Mouse (Mus musculus) CH12.LX (cell line): ENCODE measurements around the gene Ap2a1. TPM values are rescaled to one million over a fixed set of nuclear protein-coding genes. Genes with fewer than 3 reads are reported as not detected.

Experiments used
- DNase-seq: peaks from one replicate; pipeline ENCODE4 v3.0.0-alpha.2; 2013; ENCODE audit errors: extremely low read depth
- H3K27ac ChIP-seq: 2 replicates; pipeline ENCODE4 v1.5.1; 2012; ENCODE audit warnings: low read depth, mild to moderate bottlenecking, control low read depth, moderate library complexity; ENCODE audit not compliant: insufficient read depth
- H3K27me3 ChIP-seq: replicated peaks from 2 replicates; pipeline ENCODE3; 2012; ENCODE audit warnings: inconsistent platforms
- H3K36me3 ChIP-seq, 2 experiments: replicated peaks in 1 of 2; 2 replicates each; pipeline versions ENCODE3 to v1.6.1; 2012; ENCODE audit warnings: inconsistent platforms in 1 of 2, low read length in 1 of 2, mild to moderate bottlenecking in 1 of 2, mixed read lengths in 1 of 2, moderate library complexity in 1 of 2; ENCODE audit not compliant: control insufficient read depth in 1 of 2, insufficient read depth in 1 of 2
- H3K4me1 ChIP-seq, 2 experiments: 2 replicates each; pipeline ENCODE4 v1.6.1; 2012; ENCODE audit warnings: inconsistent platforms in 1 of 2, moderate library complexity in 1 of 2; ENCODE audit not compliant: insufficient read depth in 2 of 2, control insufficient read depth in 1 of 2
- H3K4me2 ChIP-seq: 2 replicates; pipeline ENCODE4 v1.6.1; 2012; ENCODE audit warnings: low read depth, mild to moderate bottlenecking, control low read depth; ENCODE audit not compliant: poor library complexity, insufficient read depth, severe bottlenecking
- H3K4me3 ChIP-seq, 3 experiments: fragments of 150-350 bp in 1 of 3; sonication (generic) in 1 of 3; replicated peaks in 1 of 3; 2 replicates each; pipeline versions ENCODE3 to v1.5.1; 2011 to 2012; ENCODE audit warnings: low read depth in 2 of 3, low read length in 2 of 3, mild to moderate bottlenecking in 2 of 3, moderate library complexity in 2 of 3, control low read depth in 1 of 3, improper control_type of control experiment in 1 of 3, inconsistent platforms in 1 of 3, mixed read lengths in 1 of 3; ENCODE audit not compliant: poor library complexity in 1 of 3
- H3K79me2 ChIP-seq: replicated peaks from 2 replicates; pipeline ENCODE4 v1.6.1; 2012; ENCODE audit warnings: mild to moderate bottlenecking, moderate library complexity; ENCODE audit not compliant: control insufficient read depth, poor library complexity, insufficient read depth, severe bottlenecking; ENCODE audit errors: extremely low read depth
- H3K9ac ChIP-seq: 2 replicates; pipeline ENCODE4 v1.6.1; 2012; ENCODE audit warnings: low read depth, mild to moderate bottlenecking, control low read depth, moderate library complexity; ENCODE audit not compliant: insufficient read depth
- H3K9me3 ChIP-seq: replicated peaks from 2 replicates; pipeline ENCODE3; 2012; ENCODE audit warnings: low read length, inconsistent platforms, mixed read lengths
- CHD1 ChIP-seq: IDR thresholded peaks from 2 replicates; pipeline ENCODE4 v1.6.1; 2012; ENCODE audit warnings: low read depth, low read length, improper control_type of control experiment, inconsistent platforms
- CHD2 ChIP-seq: IDR thresholded peaks from 2 replicates; pipeline ENCODE4 v1.6.1; 2011; ENCODE audit warnings: low read length, improper control_type of control experiment
- ETS1 ChIP-seq: conservative IDR thresholded peaks from 2 replicates; pipeline ENCODE4 v1.6.1; 2012; ENCODE audit warnings: low read depth, mild to moderate bottlenecking, inconsistent platforms, low read length, improper control_type of control experiment, moderate library complexity
- IRF4 ChIP-seq: IDR thresholded peaks from 2 replicates; pipeline ENCODE4 v1.6.1; 2014; ENCODE audit warnings: low read depth, mild to moderate bottlenecking, inconsistent platforms, low read length, improper control_type of control experiment
- JUN ChIP-seq: IDR thresholded peaks from 2 replicates; pipeline ENCODE4 v1.6.1; 2011; ENCODE audit warnings: low read depth, mild to moderate bottlenecking, low read length, improper control_type of control experiment, moderate library complexity; ENCODE audit not compliant: insufficient read depth
- MAFK ChIP-seq: IDR thresholded peaks from 2 replicates; pipeline ENCODE4 v1.6.1; 2011; ENCODE audit warnings: low read length, improper control_type of control experiment; ENCODE audit not compliant: insufficient replicate concordance
- MEF2A ChIP-seq: IDR thresholded peaks from 2 replicates; pipeline ENCODE4 v1.6.1; 2014; ENCODE audit warnings: low read depth, mild to moderate bottlenecking, inconsistent platforms, low read length, improper control_type of control experiment, borderline replicate concordance
- MYC ChIP-seq: IDR thresholded peaks from 2 replicates; pipeline ENCODE4 v1.6.1; 2011; ENCODE audit warnings: low read depth, mild to moderate bottlenecking, improper control_type of control experiment, low read length
- RAD21 ChIP-seq: IDR thresholded peaks from 2 replicates; pipeline ENCODE4 v1.6.1; 2011; ENCODE audit warnings: low read depth, mild to moderate bottlenecking, low read length, improper control_type of control experiment, moderate library complexity
- SMC3 ChIP-seq: IDR thresholded peaks from 2 replicates; pipeline ENCODE4 v1.6.1; 2011; ENCODE audit warnings: low read depth, low read length, improper control_type of control experiment
- TBP ChIP-seq: conservative IDR thresholded peaks from 2 replicates; pipeline ENCODE4 v1.6.1; 2011; ENCODE audit warnings: low read depth, low read length, improper control_type of control experiment
- TCF12 ChIP-seq: IDR thresholded peaks from 2 replicates; pipeline ENCODE4 v1.6.1; 2014; ENCODE audit warnings: low read depth, mild to moderate bottlenecking, inconsistent platforms, low read length, improper control_type of control experiment
- UBTF ChIP-seq: IDR thresholded peaks from 2 replicates; pipeline ENCODE4 v1.6.1; 2012; ENCODE audit warnings: low read depth, mild to moderate bottlenecking, inconsistent platforms, low read length, improper control_type of control experiment, moderate library complexity
- USF1 ChIP-seq: IDR thresholded peaks from 2 replicates; pipeline ENCODE4 v1.6.1; 2014; ENCODE audit warnings: low read depth, mild to moderate bottlenecking, inconsistent platforms, low read length, improper control_type of control experiment
- ZC3H11A ChIP-seq: IDR thresholded peaks from 2 replicates; pipeline ENCODE4 v1.6.1; 2012; ENCODE audit warnings: low read depth, mild to moderate bottlenecking, inconsistent platforms, low read length, improper control_type of control experiment
- ZKSCAN1 ChIP-seq: IDR thresholded peaks from 2 replicates; pipeline ENCODE4 v1.6.1; 2012; ENCODE audit warnings: low read depth, inconsistent platforms, low read length, improper control_type of control experiment, borderline replicate concordance
- ZNF384 ChIP-seq: IDR thresholded peaks from 2 replicates; pipeline ENCODE4 v1.6.1; 2012; ENCODE audit warnings: low read depth, low read length, improper control_type of control experiment, inconsistent platforms
- dilution Hi-C: fragments of 300-500 bp; cut with MboI; formaldehyde crosslinking; loops from 2 replicates; pipeline ENCODE4 v1.14.3; 2020; ENCODE audit warnings: low sequenced_read_pairs; ENCODE audit not compliant: extremely low pct_unique_long_range_greater_than_20kb, extremely low pct_ligation_motif_present
- in situ Hi-C: fragments of 300-500 bp; cut with MboI; formaldehyde crosslinking; loops from 3 replicates; pipeline ENCODE4 v1.14.3; 2019; ENCODE audit warnings: low sequenced_read_pairs, low pct_ligation_motif_present, low pct_unique_long_range_greater_than_20kb, mixed read lengths
- polyA plus RNA-seq: library from polyadenylated mRNA; unstranded; fragments of >175 nt; gene quantifications from 2 replicates; pipeline ENCODE4 v1.2.1, GENCODE M21; 2012; ENCODE audit warnings: low read depth; ENCODE audit not compliant: insufficient read length
- total RNA-seq, 2 experiments: library from RNA; depleted of rRNA; stranded (reverse); fragments of 300-350 nt in 1 of 2; fragments of >200 nt in 1 of 2; gene quantifications; 2 replicates each; pipeline ENCODE4 v1.2.3; 2012 to 2014

Ap2a1 gene
- total and polyA plus RNA-seq, 3 experiments: 35.7 to 61.1 (median 56.3) TPM

- H3K36me3 ChIP-seq: peaks cover 12 to 73% of the 10 kb centered on the region in 2 experiments
- H3K9ac ChIP-seq: no peak overlapping the region
- no peaks in the 10 kb centered on the region for H3K27me3 ChIP-seq
- peaks cover 8 to 10% of the 10 kb centered on the region in 2 experiments; a peak in 3 of 4 replicates for H3K4me1 ChIP-seq
- peaks cover 1% of the 10 kb centered on the region for H3K79me2 ChIP-seq
- DNase-seq: no peak
- TF ChIP-seq CHD1 (no peak), ZNF384 (no peak), IRF4 (no peak), MAFK (no peak), ZC3H11A (no peak), MYC (no peak), USF1 (no peak), RAD21 (no peak), CHD2 (no peak), JUN (no peak), SMC3 (no peak), MEF2A (no peak), TCF12 (no peak), UBTF (no peak), TBP (no peak), ETS1 (no peak)
- H3K4me3 ChIP-seq: no peak overlapping the region
- dilution Hi-C loops: no loop called here
- peaks cover 2% of the 10 kb centered on the region for H3K9me3 ChIP-seq
- H3K4me2 ChIP-seq: no peak overlapping the region
- H3K27ac ChIP-seq: no peak overlapping the region
- in situ Hi-C loops: no loop called here
Measured at GRCm38 (mm10) chr7:44922530-44922929, 6.8 kb downstream of the Ap2a1 start.

DNA sequence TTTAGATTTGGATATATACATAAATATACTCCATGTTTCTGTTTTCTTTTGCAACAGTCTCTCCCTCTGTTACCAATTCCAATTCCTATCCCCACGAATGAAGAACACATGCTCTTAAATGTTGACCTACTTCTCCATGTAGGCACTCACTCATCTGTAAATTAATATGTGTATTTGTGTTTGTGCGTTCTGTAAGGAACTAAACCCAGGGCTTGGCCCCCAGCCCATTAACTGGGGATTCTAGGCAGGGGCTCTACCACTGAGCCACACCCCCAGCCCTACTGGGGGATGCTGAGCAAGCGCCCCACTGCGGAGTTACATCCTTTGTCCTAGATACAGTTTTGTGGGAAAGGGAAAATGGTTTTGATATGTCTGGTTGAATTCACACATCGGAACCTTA, 10.2 kb downstream of the Ap2a1 start:
- Histone ChIP-seq H3K27me3 (no peaks in the 10 kb centered on the region), H3K9me3 (no peaks in the 10 kb centered on the region), H3K79me2 (no peaks in the 10 kb centered on the region)
- TF ChIP-seq USF1: no peak
- TF ChIP-seq ZKSCAN1: no peak
- TF ChIP-seq MEF2A: no peak
- TF ChIP-seq, all 38 proteins: peak for 0
- peaks cover 0 to 3% of the 10 kb centered on the region in 2 experiments; a peak in 1 of 4 replicates for H3K4me1 ChIP-seq
- H3K9ac ChIP-seq: no peak overlapping the region
- peaks cover 20 to 79% of the 10 kb centered on the region in 2 experiments for H3K36me3 ChIP-seq
- H3K4me2 ChIP-seq: no peak overlapping the region
- no peak overlapping the region for H3K27ac ChIP-seq
- in situ Hi-C loops: no loop called here
- no peak for DNase-seq
- dilution Hi-C loops: no loop called here
- no peak overlapping the region for H3K4me3 ChIP-seq
